Mouse (Mus musculus) kidney, adult 2 months (tissue): Measurements from ENCODE around the gene Serpine2.

ENCODE experiments used
- CTCF ChIP-seq: fragments of 200-500 bp; conservative IDR thresholded peaks from 2 replicates; pipeline ENCODE4 v1.5.1; 2011; ENCODE audit warnings: low read depth, mild to moderate bottlenecking, control low read depth, low read length, moderate library complexity, mixed read lengths; ENCODE audit not compliant: insufficient read depth, insufficient read length
- POLR2A ChIP-seq: fragments of 200-500 bp; IDR thresholded peaks from one replicate; pipeline ENCODE4 v1.6.1; 2011; ENCODE audit warnings: low read depth, low read length, control low read depth

- TF ChIP-seq CTCF (peak; percentile 58), POLR2A (no peak)
Measured at GRCm38 (mm10) chr1:79786267-79786927, 74.6 kb downstream of the Serpine2 start.
